Mouse (Mus musculus): Measurements from ENCODE around the gene Galntl5.

DNA sequence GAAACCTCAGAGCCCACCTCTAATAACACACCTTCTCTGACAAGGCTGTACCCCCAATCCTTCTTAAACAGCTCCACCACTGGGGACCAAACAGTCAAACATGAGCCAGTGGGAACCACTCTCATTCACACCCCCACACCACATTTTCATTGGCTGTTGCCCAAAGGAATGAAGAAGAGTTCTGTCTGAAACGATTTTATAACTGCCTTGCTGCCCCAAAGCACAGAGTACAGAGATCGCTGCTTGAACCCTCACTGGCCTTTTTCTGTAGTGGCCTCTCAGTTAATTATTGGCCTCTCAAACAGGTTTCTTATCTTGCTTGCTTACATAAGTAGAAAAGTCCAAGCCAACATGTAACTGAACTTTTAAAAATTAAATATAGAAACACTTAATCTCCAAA, 71.2 kb downstream of the Galntl5 start:
- TF ChIP-seq CTCF (IDR thresholded peaks at IDR 0.05; ENCODE audit: low read depth) (no peak), EP300 (optimal IDR thresholded peaks at IDR 0.05) (no peak)

All from stomach, postnatal 0 days (tissue).